ENCODE assay signal across 18 mouse cellular contexts in the genomic region with DNA sequence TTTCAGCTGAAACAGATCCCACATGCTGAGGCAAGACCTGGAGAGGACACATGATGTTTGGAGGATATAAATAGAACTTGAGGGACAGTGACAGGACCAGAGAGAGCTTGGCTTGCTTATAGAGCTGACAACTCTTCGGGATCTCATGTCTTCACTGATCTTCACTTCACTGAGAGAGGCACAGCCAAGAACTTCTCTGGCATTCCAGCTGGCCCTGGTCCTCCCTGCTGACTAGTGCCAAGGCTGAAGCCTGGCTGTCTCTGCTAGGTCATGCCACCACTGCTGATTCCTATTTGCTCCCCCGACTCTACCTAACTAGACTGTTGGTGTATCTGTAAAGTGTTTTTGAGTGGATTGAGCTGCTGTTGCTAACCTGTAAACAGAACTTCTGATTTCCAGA.
A peak's percentile ranks its signal among the peaks of the same experiment; 100 is the strongest.
DNase-seq lines count a peak whose midpoint lies in the region; ATAC-seq and TF ChIP-seq lines count a peak whose summit lies in the region.
"Had no signal": no experiment of that assay in that cellular context is flagged by ENCODE, and none has a peak within 500 bp of the region (broad histone marks: within the 10 kb centered on the region; RNA-seq: fewer than 3 reads in every experiment).

No protein-coding gene starts in this region.

- TF ChIP-seq POLR2A in liver, adult 2 months (IDR thresholded peaks at IDR 0.05; ENCODE audit: extremely low read depth, insufficient read depth, low read length), result no peak

- DNase-seq in gastrocnemius, adult 18-20 months (ENCODE audit: low spot score), result peak; percentile 8
- DNase-seq in gastrocnemius, postnatal 36 days, result no peak
- DNase-seq in heart, adult 18-20 months, result peak; percentile 26 to 55
- DNase-seq in liver, adult 2 months (ENCODE audit: extremely low read depth, low read depth, low spot score), result peak; percentile 20
- DNase-seq in liver, result no peak
- DNase-seq: cerebellum, adult 8-10 months; cerebellum, postnatal 25 days; kidney, adult 8-10 months had no signal

- no peak overlapping the region for H3K4me2 ChIP-seq in heart, embryonic 12.5 days
- H3K4me2 ChIP-seq: embryonic facial prominence, embryonic 12.5 days; forebrain, embryonic 15.5 days; hindbrain, embryonic 12.5 days had no signal

- no peak for TF ChIP-seq CTCF in liver, adult 2 months (IDR thresholded peaks at IDR 0.05; ENCODE audit: low read depth, low read length)

- H3K79me2 ChIP-seq in liver, adult 2 months (ENCODE audit: control insufficient read depth, insufficient read depth, low read length), result no peaks in the 10 kb centered on the region

- no peaks in the 10 kb centered on the region for H3K27me3 ChIP-seq in heart, embryonic 12.5 days (replicated peaks)
- H3K27me3 ChIP-seq in liver, adult 2 months (ENCODE audit: control insufficient read depth, insufficient read depth, low read length), result no peaks in the 10 kb centered on the region
- H3K27me3 ChIP-seq: CH12.LX; embryonic facial prominence, embryonic 12.5 days; forebrain, embryonic 15.5 days; hindbrain, embryonic 12.5 days had no signal

- no peaks in the 10 kb centered on the region for H3K9me3 ChIP-seq in heart, embryonic 12.5 days (replicated peaks)
- H3K9me3 ChIP-seq: embryonic facial prominence, embryonic 12.5 days; forebrain, embryonic 15.5 days; hindbrain, embryonic 12.5 days had no signal

- H3K36me3 ChIP-seq in heart, embryonic 12.5 days, result no peaks in the 10 kb centered on the region
- no peaks in the 10 kb centered on the region for H3K36me3 ChIP-seq in liver, adult 2 months (ENCODE audit: control insufficient read depth, insufficient read depth, low read length)
- H3K36me3 ChIP-seq: embryonic facial prominence, embryonic 12.5 days; forebrain, embryonic 15.5 days; hindbrain, embryonic 12.5 days had no signal

- WGBS in heart, embryonic 12.5 days, result 78% methylated on average over 2 of the region's 2 CpGs
- WGBS in liver, adult 2 months, result 70% methylated on average over 2 of the region's 2 CpGs

- H3K4me3 ChIP-seq in heart, embryonic 12.5 days, result no peak overlapping the region
- H3K4me3 ChIP-seq in liver, adult 2 months (ENCODE audit: insufficient read depth, low read depth, low read length), result no peak overlapping the region
- H3K4me3 ChIP-seq: embryonic facial prominence, embryonic 12.5 days; forebrain, embryonic 15.5 days; hindbrain, embryonic 12.5 days had no signal

- ATAC-seq in heart, embryonic 12.5 days (ENCODE audit: insufficient number of reproducible peaks, low FRiP score), result no peak
- ATAC-seq: activated CD4-positive, CD25-positive, alpha-beta regulatory T cell, adult 4 months; forebrain, embryonic 15.5 days; hindbrain, embryonic 16.5 days; inflammation-experienced regulatory T-cells, adult 6 months; intestine, postnatal 0 days; Patski had no signal

- no peak overlapping the region for H3K27ac ChIP-seq in heart, embryonic 12.5 days (ENCODE audit: poor library complexity, severe bottlenecking)
- no peak overlapping the region for H3K27ac ChIP-seq in liver, adult 2 months (replicated peaks; ENCODE audit: insufficient read depth, low read depth, low read length)
- H3K27ac ChIP-seq: embryonic facial prominence, embryonic 12.5 days; forebrain, embryonic 15.5 days; hindbrain, embryonic 12.5 days had no signal

- intact Hi-C loops in gastrocnemius, postnatal 36 days (cut with DNase I), result no loop called here

- H3K4me1 ChIP-seq in heart, embryonic 12.5 days (replicated peaks), result no peaks in the 10 kb centered on the region
- H3K4me1 ChIP-seq in liver, adult 2 months (ENCODE audit: control insufficient read depth, insufficient read depth, low read length), result no peaks in the 10 kb centered on the region
- H3K4me1 ChIP-seq: embryonic facial prominence, embryonic 12.5 days; forebrain, embryonic 15.5 days; hindbrain, embryonic 12.5 days had no signal

- no peak overlapping the region for H3K9ac ChIP-seq in heart, embryonic 12.5 days
- H3K9ac ChIP-seq in liver, adult 2 months (ENCODE audit: low read depth, low read length), result no peak overlapping the region
- H3K9ac ChIP-seq: embryonic facial prominence, embryonic 12.5 days; forebrain, embryonic 15.5 days; hindbrain, embryonic 12.5 days had no signal

Comparison
In these comparisons a context has a peak if more than half of its experiments do, and no peak if none do; other contexts are left out.
1. DNase-seq: peak in gastrocnemius, adult 18-20 months (single experiment), heart, adult 18-20 months (2 of 2) and liver, adult 2 months (single experiment); none in gastrocnemius, postnatal 36 days (0 of 2) and liver (single experiment).